Mouse (Mus musculus): ENCODE measurements around the gene Gal3st2b. TPM values are rescaled to one million over a fixed set of nuclear protein-coding genes. Genes with fewer than 3 reads are reported as not detected.
"Not testable (repeated sequence)": the region's sequence is repeated elsewhere in the genome, so short reads cannot be mapped to it uniquely, and the experiment has no call there.

Gal3st2b gene
- polyA plus RNA-seq (2014; fragmentation: Nextera tagmentation; extraction: Ambion mirVana): not detected in 2 replicates

GRCm38 (mm10) chr1:93918011-93918410, at the start of gene Gal3st2b:
Gal3st2b (plus strand) TSS chr1:93918311.
- not testable (repeated sequence) for H3K4me2 ChIP-seq; H3K27me3 ChIP-seq (replicated peaks; ENCODE audit: control insufficient read depth, insufficient read depth, low read length); H3K9ac ChIP-seq (ENCODE audit: low read depth, low read length); H3K4me3 ChIP-seq (ENCODE audit: low read depth, low read length); H3K36me3 ChIP-seq (ENCODE audit: control insufficient read depth, insufficient read depth, low read length); H3K9me3 ChIP-seq (ENCODE audit: control insufficient read depth, low read length); ATAC-seq (replicated peaks; ENCODE audit: low FRiP score); H3K4me1 ChIP-seq (replicated peaks; ENCODE audit: control insufficient read depth, insufficient read depth, low read length); DNase-seq (ENCODE audit: low spot score); H3K27ac ChIP-seq (ENCODE audit: low read depth, low read length)
- WGBS: 76% methylated on average over 2 of the region's 2 CpGs

- H3K9me3 ChIP-seq (ENCODE audit: control insufficient read depth, low read length); H3K27ac ChIP-seq (ENCODE audit: low read depth, low read length); H3K27me3 ChIP-seq (replicated peaks; ENCODE audit: control insufficient read depth, insufficient read depth, low read length); DNase-seq (ENCODE audit: low spot score); H3K4me3 ChIP-seq (ENCODE audit: low read depth, low read length); H3K36me3 ChIP-seq (ENCODE audit: control insufficient read depth, insufficient read depth, low read length); H3K4me2 ChIP-seq; H3K9ac ChIP-seq (ENCODE audit: low read depth, low read length); ATAC-seq (replicated peaks; ENCODE audit: low FRiP score); H3K4me1 ChIP-seq (replicated peaks; ENCODE audit: control insufficient read depth, insufficient read depth, low read length): not testable (repeated sequence)
- WGBS: 44% methylated on average over 1 of the region's 1 CpGs
Observed at GRCm38 (mm10) chr1:93871594-93872105, 46.5 kb upstream of the Gal3st2b start.

GRCm38 (mm10) chr1:93874405-93874804, 43.7 kb upstream of the Gal3st2b start:
- H3K36me3 ChIP-seq (ENCODE audit: control insufficient read depth, insufficient read depth, low read length); H3K4me3 ChIP-seq (ENCODE audit: low read depth, low read length); H3K9ac ChIP-seq (ENCODE audit: low read depth, low read length); H3K4me2 ChIP-seq; ATAC-seq (replicated peaks; ENCODE audit: low FRiP score); H3K4me1 ChIP-seq (replicated peaks; ENCODE audit: control insufficient read depth, insufficient read depth, low read length); DNase-seq (ENCODE audit: low spot score); H3K9me3 ChIP-seq (ENCODE audit: control insufficient read depth, low read length); H3K27ac ChIP-seq (ENCODE audit: low read depth, low read length); H3K27me3 ChIP-seq (replicated peaks; ENCODE audit: control insufficient read depth, insufficient read depth, low read length): not testable (repeated sequence)
- 94% methylated on average over 9 of the region's 22 CpGs for WGBS

GRCm38 (mm10) chr1:93881778-93882177, 36.3 kb upstream of the Gal3st2b start:
- not testable (repeated sequence) for H3K27ac ChIP-seq (ENCODE audit: low read depth, low read length); ATAC-seq (replicated peaks; ENCODE audit: low FRiP score); H3K27me3 ChIP-seq (replicated peaks; ENCODE audit: control insufficient read depth, insufficient read depth, low read length); H3K4me3 ChIP-seq (ENCODE audit: low read depth, low read length); DNase-seq (ENCODE audit: low spot score); H3K36me3 ChIP-seq (ENCODE audit: control insufficient read depth, insufficient read depth, low read length); H3K9me3 ChIP-seq (ENCODE audit: control insufficient read depth, low read length); H3K4me1 ChIP-seq (replicated peaks; ENCODE audit: control insufficient read depth, insufficient read depth, low read length); H3K9ac ChIP-seq (ENCODE audit: low read depth, low read length); H3K4me2 ChIP-seq
- no CpG with 5 or more reads among the region's 11 CpGs for WGBS

- not testable (repeated sequence) for H3K4me3 ChIP-seq (ENCODE audit: low read depth, low read length); H3K9ac ChIP-seq (ENCODE audit: low read depth, low read length); H3K27ac ChIP-seq (ENCODE audit: low read depth, low read length); H3K27me3 ChIP-seq (replicated peaks; ENCODE audit: control insufficient read depth, insufficient read depth, low read length); H3K4me1 ChIP-seq (replicated peaks; ENCODE audit: control insufficient read depth, insufficient read depth, low read length); H3K4me2 ChIP-seq; H3K9me3 ChIP-seq (ENCODE audit: control insufficient read depth, low read length); H3K36me3 ChIP-seq (ENCODE audit: control insufficient read depth, insufficient read depth, low read length); DNase-seq (ENCODE audit: low spot score); ATAC-seq (replicated peaks; ENCODE audit: low FRiP score)
- WGBS: 64% methylated on average over 1 of the region's 1 CpGs
Observed at GRCm38 (mm10) chr1:93890936-93891335, 27.2 kb upstream of the Gal3st2b start.

GRCm38 (mm10) chr1:93897395-93897794, 20.7 kb upstream of the Gal3st2b start:
- H3K9me3 ChIP-seq (ENCODE audit: control insufficient read depth, low read length); H3K4me3 ChIP-seq (ENCODE audit: low read depth, low read length); H3K9ac ChIP-seq (ENCODE audit: low read depth, low read length); ATAC-seq (replicated peaks; ENCODE audit: low FRiP score); H3K27me3 ChIP-seq (replicated peaks; ENCODE audit: control insufficient read depth, insufficient read depth, low read length); H3K4me2 ChIP-seq; DNase-seq (ENCODE audit: low spot score); H3K4me1 ChIP-seq (replicated peaks; ENCODE audit: control insufficient read depth, insufficient read depth, low read length); H3K27ac ChIP-seq (ENCODE audit: low read depth, low read length); H3K36me3 ChIP-seq (ENCODE audit: control insufficient read depth, insufficient read depth, low read length): not testable (repeated sequence)
- no CpG with 5 or more reads among the region's 1 CpGs for WGBS

- not testable (repeated sequence) for DNase-seq (ENCODE audit: low spot score); H3K9me3 ChIP-seq (ENCODE audit: control insufficient read depth, low read length); H3K27me3 ChIP-seq (replicated peaks; ENCODE audit: control insufficient read depth, insufficient read depth, low read length); H3K27ac ChIP-seq (ENCODE audit: low read depth, low read length); H3K4me2 ChIP-seq; H3K9ac ChIP-seq (ENCODE audit: low read depth, low read length); H3K4me1 ChIP-seq (replicated peaks; ENCODE audit: control insufficient read depth, insufficient read depth, low read length); H3K4me3 ChIP-seq (ENCODE audit: low read depth, low read length); H3K36me3 ChIP-seq (ENCODE audit: control insufficient read depth, insufficient read depth, low read length); ATAC-seq (replicated peaks; ENCODE audit: low FRiP score)
- WGBS: 65% methylated on average over 3 of the region's 5 CpGs
Observed at GRCm38 (mm10) chr1:93901291-93901690, 16.8 kb upstream of the Gal3st2b start.

GRCm38 (mm10) chr1:93906690-93907089, 11.4 kb upstream of the Gal3st2b start:
- H3K4me2 ChIP-seq: not testable (repeated sequence)
- 39% methylated on average over 3 of the region's 5 CpGs for WGBS

GRCm38 (mm10) chr1:93908977-93909586, 9.0 kb upstream of the Gal3st2b start:
- H3K36me3 ChIP-seq (ENCODE audit: control insufficient read depth, insufficient read depth, low read length); DNase-seq (ENCODE audit: low spot score); H3K27me3 ChIP-seq (replicated peaks; ENCODE audit: control insufficient read depth, insufficient read depth, low read length); H3K4me3 ChIP-seq (ENCODE audit: low read depth, low read length); H3K27ac ChIP-seq (ENCODE audit: low read depth, low read length); H3K9me3 ChIP-seq (ENCODE audit: control insufficient read depth, low read length); H3K9ac ChIP-seq (ENCODE audit: low read depth, low read length); H3K4me2 ChIP-seq; H3K4me1 ChIP-seq (replicated peaks; ENCODE audit: control insufficient read depth, insufficient read depth, low read length): not testable (repeated sequence)
- no CpG with 5 or more reads among the region's 11 CpGs for WGBS
- peak; percentile 39; the same call in 1 of the 2 replicates for ATAC-seq (replicated peaks; ENCODE audit: low FRiP score)

More at GRCm38 (mm10) chr1:93906690-93907089, 11.4 kb upstream of the Gal3st2b start:
- not testable (repeated sequence) for H3K4me1 ChIP-seq (replicated peaks; ENCODE audit: control insufficient read depth, insufficient read depth, low read length); H3K36me3 ChIP-seq (ENCODE audit: control insufficient read depth, insufficient read depth, low read length); ATAC-seq (replicated peaks; ENCODE audit: low FRiP score); H3K27ac ChIP-seq (ENCODE audit: low read depth, low read length); H3K27me3 ChIP-seq (replicated peaks; ENCODE audit: control insufficient read depth, insufficient read depth, low read length); H3K4me3 ChIP-seq (ENCODE audit: low read depth, low read length); DNase-seq (ENCODE audit: low spot score); H3K9ac ChIP-seq (ENCODE audit: low read depth, low read length); H3K9me3 ChIP-seq (ENCODE audit: control insufficient read depth, low read length)

All from liver, embryonic 11.5 days (tissue).